Mouse (Mus musculus) bone marrow, adult 2 months (tissue): ENCODE data around the gene Rtn3. TPM values are rescaled to one million over a fixed set of nuclear protein-coding genes. Genes with fewer than 3 reads are reported as not detected.
A peak's percentile ranks its signal among the peaks of the same experiment; 100 is the strongest.

Experiments
- H3K27ac ChIP-seq: fragments of 200-500 bp; 2 replicates; pipeline ENCODE4 v1.5.1; 2012; ENCODE audit warnings: low read depth, mild to moderate bottlenecking, control low read depth, inconsistent platforms, low read length; ENCODE audit not compliant: control insufficient read depth, poor library complexity, insufficient read depth
- H3K4me1 ChIP-seq: fragments of 200-500 bp; 2 replicates; pipeline ENCODE4 v1.6.1; 2011; ENCODE audit warnings: low read length; ENCODE audit not compliant: control insufficient read depth, insufficient read depth
- H3K4me3 ChIP-seq: fragments of 200-500 bp; replicated peaks from 2 replicates; pipeline ENCODE3; 2011; ENCODE audit warnings: mild to moderate bottlenecking, low read depth, low read length, control low read depth; ENCODE audit not compliant: control insufficient read depth
- CTCF ChIP-seq: fragments of 200-500 bp; IDR thresholded peaks from 2 replicates; pipeline ENCODE4 v1.5.1; 2011; ENCODE audit warnings: low read length, control low read depth; ENCODE audit not compliant: control insufficient read depth, insufficient read depth
- POLR2A ChIP-seq: fragments of 200-500 bp; IDR thresholded peaks from 2 replicates; pipeline ENCODE4 v1.6.1; 2011; ENCODE audit warnings: low read depth, mild to moderate bottlenecking, control low read depth, low read length, borderline replicate concordance; ENCODE audit not compliant: control insufficient read depth
- WGBS: fragments of 180-500 bp; shearing (Covaris S2); methylation state at CpG from one replicate; pipeline ENCODE4 v1.1.7; 2018; 5-methylcytosine and 5-hydroxymethylcytosine counted together
- polyA plus RNA-seq: library from polyadenylated mRNA; stranded (reverse); fragments of >200 nt; gene quantifications from 2 replicates; pipeline ENCODE4 v1.2.4, GENCODE M21; 2011; ENCODE audit warnings: low replicate concordance; ENCODE audit not compliant: missing spikeins, insufficient read depth, insufficient read length

Gene Rtn3
- 53.1 and 78.4 TPM in 2 replicates for polyA plus RNA-seq

GRCm38 (mm10) chr19:7482599-7483511, at the start of gene Rtn3:
Gene Rtn3, minus strand, starts transcription at chr19:7483281.
- Histone ChIP-seq H3K4me1 (no peaks in the 10 kb centered on the region; the same call in 1 of the 2 replicates), H3K4me3 (peak within 1 kb of the TSS; percentile 71), H3K27ac (peak within 1 kb of the TSS; percentile 92)
- TF ChIP-seq POLR2A, result peak; percentile 97
- no peak for TF ChIP-seq CTCF
- under 1% methylated on average over 80 of the region's 80 CpGs for WGBS

GRCm38 (mm10) chr19:7531906-7532305, 48.8 kb upstream of the Rtn3 start:
- 90% methylated on average over 5 of the region's 5 CpGs for WGBS
- TF ChIP-seq POLR2A (no peak), CTCF (no peak)

GRCm38 (mm10) chr19:7528639-7529428, 45.8 kb upstream of the Rtn3 start:
- no peaks in the 10 kb centered on the region for H3K4me1 ChIP-seq
- WGBS, result 64% methylated on average over 7 of the region's 7 CpGs
- H3K27ac ChIP-seq, result no peak overlapping the region
- no peak for TF ChIP-seq POLR2A
- peak; percentile 31; the same call in 1 of the 2 replicates for TF ChIP-seq CTCF
- no peak overlapping the region for H3K4me3 ChIP-seq

More at GRCm38 (mm10) chr19:7531906-7532305, 48.8 kb upstream of the Rtn3 start:
- Histone ChIP-seq H3K4me1 (no peaks in the 10 kb centered on the region), H3K27ac (no peak overlapping the region), H3K4me3 (no peak overlapping the region)

GRCm38 (mm10) chr19:7524879-7525278, 41.8 kb upstream of the Rtn3 start:
- 87% methylated on average over 3 of the region's 3 CpGs for WGBS
- Histone ChIP-seq H3K4me1 (no peaks in the 10 kb centered on the region), H3K4me3 (no peak overlapping the region), H3K27ac (no peak overlapping the region)
- no peak for TF ChIP-seq POLR2A
- no peak for TF ChIP-seq CTCF

GRCm38 (mm10) chr19:7523781-7524180, 40.7 kb upstream of the Rtn3 start:
- Histone ChIP-seq H3K4me1 (no peaks in the 10 kb centered on the region), H3K4me3 (no peak overlapping the region), H3K27ac (no peak overlapping the region)
- TF ChIP-seq CTCF (no peak), POLR2A (no peak)

- H3K4me3 ChIP-seq, result no peak overlapping the region
- no peaks in the 10 kb centered on the region; the same call in 1 of the 2 replicates for H3K4me1 ChIP-seq
- no peak for TF ChIP-seq POLR2A
- TF ChIP-seq CTCF, result no peak
- WGBS, result 90% methylated on average over 1 of the region's 1 CpGs
- no peak overlapping the region for H3K27ac ChIP-seq
Observed at GRCm38 (mm10) chr19:7523292-7523691, 40.2 kb upstream of the Rtn3 start.

GRCm38 (mm10) chr19:7522856-7523255, 39.8 kb upstream of the Rtn3 start:
- Histone ChIP-seq H3K4me1 (no peaks in the 10 kb centered on the region; the same call in 1 of the 2 replicates), H3K4me3 (no peak overlapping the region), H3K27ac (no peak overlapping the region)
- TF ChIP-seq CTCF (no peak), POLR2A (no peak)
- WGBS, result 88% methylated on average over 2 of the region's 2 CpGs

- TF ChIP-seq POLR2A (no peak), CTCF (no peak)
- H3K4me1 ChIP-seq, result no peaks in the 10 kb centered on the region; the same call in 1 of the 2 replicates
- no peak overlapping the region for H3K4me3 ChIP-seq
- H3K27ac ChIP-seq, result no peak overlapping the region
- WGBS, result 78% methylated on average over 3 of the region's 3 CpGs
Observed at GRCm38 (mm10) chr19:7521619-7522018, 38.5 kb upstream of the Rtn3 start.
